Mouse (Mus musculus) intestine, postnatal 0 days (tissue): ENCODE data around the gene Itsn1. TPM values are rescaled to one million over a fixed set of nuclear protein-coding genes. Genes with fewer than 3 reads are reported as not detected.
A peak's percentile ranks its signal among the peaks of the same experiment; 100 is the strongest.

ENCODE experiments used
- ATAC-seq: fragments of 200-750 bp; cut with Nextera tagmentation; 2 replicates; pipeline ENCODE4 v1.8.0; 2017; ENCODE audit warnings: mild to moderate bottlenecking, moderate TSS enrichment, moderate library complexity
- H3K27ac ChIP-seq: fragments of 300-500 bp; sonication (generic); 2 replicates; pipeline ENCODE4 v1.5.1; 2014; ENCODE audit warnings: mild to moderate bottlenecking, low read depth, low read length, moderate library complexity
- H3K27me3 ChIP-seq: fragments of 300-500 bp; sonication (generic); replicated peaks from 2 replicates; pipeline ENCODE4 v1.6.1; 2014; ENCODE audit warnings: low read length, mixed read lengths; ENCODE audit not compliant: control insufficient read depth, insufficient read depth
- H3K36me3 ChIP-seq: fragments of 300-500 bp; sonication (generic); 2 replicates; pipeline ENCODE4 v1.6.1; 2014; ENCODE audit warnings: mild to moderate bottlenecking, moderate library complexity; ENCODE audit not compliant: control insufficient read depth, insufficient read depth
- H3K4me1 ChIP-seq: fragments of 300-500 bp; sonication (generic); replicated peaks from 2 replicates; pipeline ENCODE4 v1.6.1; 2014; ENCODE audit warnings: antibody characterized with exemption, low read length, mixed read lengths; ENCODE audit not compliant: control insufficient read depth, insufficient read depth
- H3K4me2 ChIP-seq: fragments of 300-500 bp; sonication (generic); replicated peaks from 2 replicates; pipeline ENCODE4 v1.6.1; 2014; ENCODE audit warnings: low read depth, mild to moderate bottlenecking, moderate library complexity
- H3K4me3 ChIP-seq: fragments of 300-500 bp; sonication (generic); 2 replicates; pipeline ENCODE4 v1.5.1; 2014; ENCODE audit warnings: low read depth, low read length
- H3K9ac ChIP-seq: fragments of 300-500 bp; sonication (generic); 2 replicates; pipeline ENCODE4 v1.6.1; 2014; ENCODE audit warnings: mild to moderate bottlenecking, low read depth, low read length
- H3K9me3 ChIP-seq: fragments of 300-500 bp; sonication (generic); 2 replicates; pipeline ENCODE4 v1.6.1; 2016; ENCODE audit warnings: mixed run types; ENCODE audit not compliant: control insufficient read depth
- CTCF ChIP-seq: sonication (generic); IDR thresholded peaks from 2 replicates; pipeline ENCODE4 v1.5.1; 2016; ENCODE audit warnings: low read depth, mild to moderate bottlenecking, control low read depth, antibody characterized with exemption, moderate library complexity
- WGBS: fragments of 180-500 bp; shearing (Covaris S2); extraction: QIAGEN DNeasy Blood & Tissue Kit; methylation state at CpG from one replicate; pipeline ENCODE4 v1.1.7; 2014; 5-methylcytosine and 5-hydroxymethylcytosine counted together
- polyA plus RNA-seq: library from polyadenylated mRNA; unstranded; fragments of >200 nt; fragmentation: Nextera tagmentation; extraction: Ambion mirVana; gene quantifications from 2 replicates; pipeline ENCODE4 v1.2.1, GENCODE M21; 2015

Itsn1 gene
- polyA plus RNA-seq, 1 experiment from 2014 or later, result 6.2 TPM

DNA sequence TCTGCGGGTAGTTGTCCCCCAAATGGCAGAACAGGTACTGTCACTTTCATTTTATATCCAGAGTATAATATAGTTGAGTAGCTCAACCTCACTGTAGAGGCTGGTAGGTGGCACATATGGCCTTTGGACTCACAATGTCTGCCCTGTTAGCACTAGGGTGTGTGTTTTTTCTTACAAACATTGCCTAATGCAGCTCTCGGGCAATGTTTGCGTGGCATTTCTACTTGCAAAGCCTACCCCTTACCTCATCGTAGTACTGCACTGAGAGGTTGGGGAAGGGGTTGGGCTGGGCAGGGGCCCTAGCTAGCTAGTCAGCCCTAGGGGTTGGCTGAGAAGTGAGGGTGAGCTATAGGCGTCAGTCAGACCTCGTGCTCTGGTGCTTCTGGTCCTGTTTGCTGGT lies 18.5 kb downstream of the Itsn1 start:
- WGBS, result 47% methylated on average over 6 of the region's 6 CpGs
- Histone ChIP-seq H3K36me3 (no peaks in the 10 kb centered on the region), H3K4me1 (no peaks in the 10 kb centered on the region), H3K4me2 (peak overlapping the region; percentile 54), H3K9me3 (no peaks in the 10 kb centered on the region), H3K9ac (no peak overlapping the region), H3K27me3 (no peaks in the 10 kb centered on the region), H3K4me3 (no peak overlapping the region), H3K27ac (peak overlapping the region; percentile 50)
- peak; percentile 95 for ATAC-seq
- no peak for TF ChIP-seq CTCF

DNA sequence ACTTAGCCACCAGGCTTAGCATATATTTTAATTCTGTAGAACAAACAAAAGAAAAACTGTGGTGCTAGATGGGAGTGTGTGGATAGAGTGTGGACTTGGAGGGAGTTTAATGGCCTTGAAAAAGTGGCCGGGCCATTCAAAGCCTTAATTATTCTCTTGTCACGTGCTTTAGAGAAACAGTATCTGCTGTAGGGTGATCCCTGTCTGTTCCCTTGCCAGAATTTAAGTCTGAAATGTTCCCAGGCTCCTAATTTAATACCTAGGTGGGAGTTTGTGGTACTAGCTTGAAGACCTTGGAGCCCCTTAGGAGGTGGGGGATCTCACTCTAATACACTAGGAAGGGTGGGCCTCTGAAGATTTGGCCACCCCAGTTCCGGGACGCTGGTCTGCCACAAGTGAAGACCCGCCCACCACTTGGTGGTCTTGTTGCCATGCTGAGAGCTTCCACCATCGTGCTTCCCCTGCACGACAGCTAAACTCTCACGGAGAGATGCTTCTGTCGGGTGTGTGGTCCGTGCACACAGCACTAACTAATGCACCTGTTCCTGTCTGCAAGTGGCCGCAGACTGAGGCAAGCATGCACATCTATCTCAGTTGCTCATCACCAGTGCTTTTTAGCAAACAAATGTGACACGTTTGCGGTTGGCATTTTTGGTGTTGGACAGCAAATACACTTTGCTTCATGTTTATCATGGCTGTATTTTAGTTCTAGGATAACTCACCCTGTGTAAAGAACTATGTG lies 22.7 kb downstream of the Itsn1 start:
- 84% methylated on average over 13 of the region's 13 CpGs for WGBS
- Histone ChIP-seq H3K27me3 (no peaks in the 10 kb centered on the region), H3K4me1 (no peaks in the 10 kb centered on the region), H3K4me2 (no peak overlapping the region), H3K9me3 (no peaks in the 10 kb centered on the region), H3K4me3 (no peak overlapping the region), H3K9ac (no peak overlapping the region), H3K27ac (no peak overlapping the region), H3K36me3 (no peaks in the 10 kb centered on the region)
- no peak for ATAC-seq
- TF ChIP-seq CTCF, result no peak

DNA sequence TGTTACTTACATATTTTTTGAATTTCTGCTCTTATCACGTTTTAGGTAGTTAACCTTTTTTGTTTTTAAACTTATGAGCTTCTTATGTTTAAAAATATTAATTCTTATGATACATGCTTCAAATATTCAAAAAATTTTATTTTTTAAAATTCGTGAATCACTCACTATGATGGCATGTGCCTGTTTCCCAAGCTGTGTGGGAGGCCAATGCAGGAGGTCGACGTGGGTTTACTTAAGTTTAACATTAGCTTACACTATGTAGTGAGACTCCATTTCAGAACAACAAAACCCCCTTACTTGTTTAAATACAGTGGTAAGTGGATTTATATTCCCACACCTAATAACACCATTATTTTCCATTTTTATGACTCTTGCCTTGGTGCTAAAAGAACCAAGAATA lies 24.5 kb downstream of the Itsn1 start:
- Histone ChIP-seq H3K27me3 (no peaks in the 10 kb centered on the region), H3K36me3 (no peaks in the 10 kb centered on the region), H3K4me3 (no peak overlapping the region), H3K27ac (no peak overlapping the region), H3K4me1 (no peaks in the 10 kb centered on the region), H3K9ac (no peak overlapping the region), H3K4me2 (no peak overlapping the region), H3K9me3 (no peaks in the 10 kb centered on the region)
- no peak for ATAC-seq
- no peak for TF ChIP-seq CTCF
- WGBS, result 71% methylated on average over 4 of the region's 4 CpGs

DNA sequence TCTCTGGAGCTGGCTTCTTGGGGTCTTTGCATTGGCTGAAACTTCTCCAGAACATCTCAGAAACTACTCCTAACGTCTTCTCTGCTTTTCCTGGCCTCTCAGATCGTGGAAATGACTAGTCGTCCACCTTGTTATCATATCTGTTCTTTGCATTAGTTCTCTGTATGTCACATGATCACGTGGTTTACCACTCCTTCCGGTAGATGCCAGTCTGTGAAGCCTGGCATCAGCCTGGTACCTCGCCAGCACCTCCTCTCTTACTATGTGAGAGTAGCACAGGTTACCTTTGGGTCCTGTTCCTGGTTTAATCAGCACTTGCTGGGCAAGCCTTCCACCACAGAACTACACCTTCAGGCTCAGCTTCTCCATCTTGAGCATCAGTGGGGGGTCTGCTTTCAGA lies 25.9 kb downstream of the Itsn1 start:
- 80% methylated on average over 6 of the region's 6 CpGs for WGBS
- Histone ChIP-seq H3K9me3 (no peaks in the 10 kb centered on the region), H3K9ac (no peak overlapping the region), H3K27ac (no peak overlapping the region), H3K27me3 (no peaks in the 10 kb centered on the region), H3K4me2 (no peak overlapping the region), H3K4me1 (no peaks in the 10 kb centered on the region), H3K4me3 (no peak overlapping the region), H3K36me3 (no peaks in the 10 kb centered on the region)
- TF ChIP-seq CTCF, result no peak
- ATAC-seq, result no peak

DNA sequence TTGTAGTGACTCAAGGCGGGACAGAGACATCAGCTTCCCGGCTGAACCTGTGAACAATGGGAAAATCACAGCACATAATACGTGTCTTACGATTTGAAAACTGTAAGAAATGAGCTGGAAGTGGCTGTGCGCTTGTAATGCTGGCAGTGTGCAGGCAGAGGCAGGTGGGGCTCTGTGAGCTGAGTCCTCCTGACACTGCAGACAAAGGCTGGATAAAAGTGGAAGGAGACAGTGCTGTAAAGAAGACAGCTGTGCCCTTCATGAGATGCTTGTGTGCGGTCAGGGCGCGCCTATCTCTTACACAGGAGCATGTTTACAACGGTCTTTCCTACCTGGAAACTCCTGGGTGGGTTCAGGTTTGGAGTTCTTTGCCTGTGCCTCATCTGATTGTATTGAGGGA lies 32.1 kb downstream of the Itsn1 start:
- TF ChIP-seq CTCF, result no peak
- H3K36me3 ChIP-seq, result no peaks in the 10 kb centered on the region
- no peak overlapping the region for H3K4me3 ChIP-seq
- H3K27ac ChIP-seq, result no peak overlapping the region
- no peaks in the 10 kb centered on the region for H3K4me1 ChIP-seq
- no peak overlapping the region for H3K4me2 ChIP-seq
- no peaks in the 10 kb centered on the region for H3K27me3 ChIP-seq
- 67% methylated on average over 9 of the region's 9 CpGs for WGBS
- ATAC-seq, result no peak
- no peak overlapping the region for H3K9ac ChIP-seq
- H3K9me3 ChIP-seq, result no peaks in the 10 kb centered on the region

DNA sequence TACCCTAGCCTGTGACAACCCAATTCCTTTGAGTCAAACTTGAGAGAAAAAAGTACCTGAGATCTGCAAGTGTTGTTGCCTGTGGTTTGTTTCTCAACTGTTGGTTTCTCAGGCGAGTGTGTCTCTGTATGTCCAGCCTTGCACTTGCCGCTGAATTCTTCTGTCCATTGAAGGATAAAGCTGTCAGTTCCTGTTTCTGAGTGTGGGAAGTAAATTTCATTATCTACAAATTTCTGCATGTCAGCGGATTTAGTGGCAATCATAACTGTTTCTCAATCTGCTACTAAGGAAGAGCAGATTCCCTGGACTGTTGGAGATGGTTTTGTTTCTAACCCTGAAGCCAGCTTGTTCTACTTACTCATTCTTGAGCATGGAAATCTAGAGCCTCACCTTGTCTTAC lies 32.7 kb downstream of the Itsn1 start:
- Histone ChIP-seq H3K9ac (no peak overlapping the region), H3K27me3 (no peaks in the 10 kb centered on the region), H3K4me2 (no peak overlapping the region), H3K36me3 (no peaks in the 10 kb centered on the region), H3K9me3 (no peaks in the 10 kb centered on the region), H3K27ac (no peak overlapping the region), H3K4me1 (no peaks in the 10 kb centered on the region), H3K4me3 (no peak overlapping the region)
- no peak for TF ChIP-seq CTCF
- 60% methylated on average over 3 of the region's 3 CpGs for WGBS
- no peak for ATAC-seq
